Mouse (Mus musculus) Patski (cell line): ENCODE measurements around the gene Larp4b. TPM values are rescaled to one million over a fixed set of nuclear protein-coding genes. Genes with fewer than 3 reads are reported as not detected.
A peak's percentile ranks its signal among the peaks of the same experiment; 100 is the strongest.

Experiments
- ATAC-seq: fragments of 100-300 bp; one replicate; pipeline ENCODE4 v1.8.0; 2021
- CTCF ChIA-PET: fragments of 350-600 bp; sonication (Branson Sonifier 250); formaldehyde crosslinking; loops from one replicate; lab custom pipeline; 2022; ENCODE audit warnings: inconsistent platforms; lab: Charles Lee
- POLR2A ChIA-PET: fragments of 350-600 bp; sonication (Branson Sonifier 250); formaldehyde crosslinking; loops from one replicate; lab custom pipeline; 2022; ENCODE audit warnings: antibody characterized with exemption, inconsistent platforms; lab: Charles Lee
- DNase-seq: peaks from one replicate; pipeline ENCODE4 v3.0.0-alpha.2; 2011; ENCODE audit warnings: low read depth, low spot score
- H3K27me3 ChIP-seq: fragments of 371-371 bp; one replicate; pipeline ENCODE4 v1.5.1; 2021
- CTCF ChIP-seq: fragments of 100-300 bp; IDR thresholded peaks from one replicate; pipeline ENCODE4 v1.5.1; 2021
- in situ Hi-C: fragments of 300-500 bp; cut with MboI; formaldehyde crosslinking; loops from 3 replicates; pipeline ENCODE4 v1.11.1; 2018; ENCODE audit warnings: low pct_unique_long_range_greater_than_20kb, mixed read lengths
- polyA plus RNA-seq: library from polyadenylated mRNA; unstranded; gene quantifications from one replicate; pipeline ENCODE4 v1.2.3, GENCODE M21; 2021

Gene Larp4b
- polyA plus RNA-seq, 1 experiment from 2014 or later: 45.2 TPM

- no peak for ATAC-seq
- DNase-seq: no peak
- POLR2A ChIA-PET: no interaction called here
- H3K27me3 ChIP-seq: peaks cover 4% of the 10 kb centered on the region
- no peak for TF ChIP-seq CTCF
- in situ Hi-C loops: loop anchor here (5.0 kb wide), 1 partner anchor 34 kb away; no protein-coding TSS in a partner anchor
- CTCF ChIA-PET: interaction anchor here (1.3 kb wide), 1 partner anchor 15 kb away, joined by 3 read pairs; no protein-coding TSS in a partner anchor
Observed at GRCm38 (mm10) chr13:9075825-9076592, 17.7 kb upstream of the Larp4b start.

- ChIA-PET CTCF (no interaction called here), POLR2A (no interaction called here)
- in situ Hi-C loops: no loop called here
- H3K27me3 ChIP-seq: no peaks in the 10 kb centered on the region
- ATAC-seq: no peak
- no peak for TF ChIP-seq CTCF
- DNase-seq: no peak
Observed at GRCm38 (mm10) chr13:9082128-9082883, 11.4 kb upstream of the Larp4b start.

GRCm38 (mm10) chr13:9094186-9094980, 702 bp downstream of the Larp4b start:
- ATAC-seq (peak; percentile 46), DNase-seq (no peak)
- TF ChIP-seq CTCF: no peak
- in situ Hi-C loops: loop anchor here (5.0 kb wide), 1 partner anchor 97 kb away; the partner anchor contains the start of gene Gtpbp4
- ChIA-PET POLR2A (no interaction called here), CTCF (no interaction called here)
- no peaks in the 10 kb centered on the region for H3K27me3 ChIP-seq

GRCm38 (mm10) chr13:9099289-9099688, 5.6 kb downstream of the Larp4b start:
- in situ Hi-C loops: no loop called here
- DNase-seq (no peak), ATAC-seq (no peak)
- no peaks in the 10 kb centered on the region for H3K27me3 ChIP-seq
- TF ChIP-seq CTCF: no peak
- CTCF ChIA-PET: no interaction called here
- POLR2A ChIA-PET: no interaction called here

- DNase-seq: no peak
- no peak for TF ChIP-seq CTCF
- ATAC-seq: no peak
- no peaks in the 10 kb centered on the region for H3K27me3 ChIP-seq
- in situ Hi-C loops: no loop called here
- POLR2A ChIA-PET: no interaction called here
- CTCF ChIA-PET: no interaction called here
Observed at GRCm38 (mm10) chr13:9100517-9100916, 6.8 kb downstream of the Larp4b start.

GRCm38 (mm10) chr13:9106246-9106645, 12.6 kb downstream of the Larp4b start:
- TF ChIP-seq CTCF: no peak
- ATAC-seq: no peak
- no peaks in the 10 kb centered on the region for H3K27me3 ChIP-seq
- in situ Hi-C loops: no loop called here
- POLR2A ChIA-PET: interaction anchor here (0.6 kb wide), 1 partner anchor 11 kb away, joined by 3 read pairs; no protein-coding TSS in a partner anchor
- no peak for DNase-seq
- CTCF ChIA-PET: interaction anchor here (1.2 kb wide), 1 partner anchor 9 kb away, joined by 4 read pairs; no protein-coding TSS in a partner anchor

GRCm38 (mm10) chr13:9106992-9107858, 13.5 kb downstream of the Larp4b start:
- ATAC-seq: no peak
- no peaks in the 10 kb centered on the region for H3K27me3 ChIP-seq
- no peak for DNase-seq
- TF ChIP-seq CTCF: no peak
- in situ Hi-C loops: no loop called here
- ChIA-PET CTCF (interaction anchor here (1.2 kb wide), 1 partner anchor 8 kb away, joined by 4 read pairs; no protein-coding TSS in a partner anchor), POLR2A (interaction anchor here (0.6 kb wide), 1 partner anchor 10 kb away, joined by 3 read pairs; no protein-coding TSS in a partner anchor)

- ATAC-seq: no peak
- DNase-seq: no peak
- TF ChIP-seq CTCF: no peak
- ChIA-PET POLR2A (no interaction called here), CTCF (no interaction called here)
- no peaks in the 10 kb centered on the region for H3K27me3 ChIP-seq
- in situ Hi-C loops: no loop called here
Observed at GRCm38 (mm10) chr13:9113735-9114134, 20.1 kb downstream of the Larp4b start.

- no peak for TF ChIP-seq CTCF
- ATAC-seq: no peak
- CTCF ChIA-PET: interaction anchor here (1.4 to 1.6 kb wide), 2 partner anchors 10 to 12 kb away, joined by 3 to 5 read pairs; no protein-coding TSS in a partner anchor
Observed at GRCm38 (mm10) chr13:9120835-9121542, 27.3 kb downstream of the Larp4b start.

More at GRCm38 (mm10) chr13:9120835-9121542, 27.3 kb downstream of the Larp4b start:
- DNase-seq: no peak
- in situ Hi-C loops: no loop called here
- POLR2A ChIA-PET: no interaction called here
- H3K27me3 ChIP-seq: no peaks in the 10 kb centered on the region
